Mouse (Mus musculus): ENCODE measurements around the gene Gtf3a.

Gene Gtf3a

GRCm38 (mm10) chr5:146981376-146981775 is 32.9 kb downstream of the Gtf3a start:
- CTCF ChIA-PET, result no interaction called here

- CTCF ChIA-PET, result interaction anchor here (1.7 kb wide), 1 partner anchor 243 kb away, joined by 4 read pairs; no protein-coding TSS in a partner anchor
Observed at GRCm38 (mm10) chr5:146983216-146983615, 34.8 kb downstream of the Gtf3a start.

GRCm38 (mm10) chr5:146985725-146986433 is 37.4 kb downstream of the Gtf3a start:
- CTCF ChIA-PET, result no interaction called here

GRCm38 (mm10) chr5:146987588-146987987 is 39.1 kb downstream of the Gtf3a start:
- CTCF ChIA-PET, result no interaction called here

GRCm38 (mm10) chr5:146989051-146989450 is 40.6 kb downstream of the Gtf3a start:
- CTCF ChIA-PET, result no interaction called here

- CTCF ChIA-PET, result no interaction called here
Observed at GRCm38 (mm10) chr5:146993509-146993908, 45.1 kb downstream of the Gtf3a start.

GRCm38 (mm10) chr5:146994973-146995372 is 46.5 kb downstream of the Gtf3a start:
- CTCF ChIA-PET, result interaction anchor here (0.6 kb wide), 1 partner anchor 14 kb away, joined by 3 read pairs; no protein-coding TSS in a partner anchor

- CTCF ChIA-PET, result no interaction called here
Observed at GRCm38 (mm10) chr5:146996812-146997211, 48.4 kb downstream of the Gtf3a start.

- CTCF ChIA-PET, result no interaction called here
Observed at GRCm38 (mm10) chr5:146998802-146999201, 50.3 kb downstream of the Gtf3a start.

- CTCF ChIA-PET, result interaction anchor here (0.6 kb wide), 1 partner anchor 225 kb away, joined by 3 read pairs; no protein-coding TSS in a partner anchor
Observed at GRCm38 (mm10) chr5:147001312-147001711, 52.9 kb downstream of the Gtf3a start.

GRCm38 (mm10) chr5:147003303-147003702 is 54.8 kb downstream of the Gtf3a start:
- CTCF ChIA-PET, result no interaction called here

Measured in spleen, embryonic (tissue).